Comparison of ENCODE assay signal across 28 mouse cellular contexts in the genomic region with DNA sequence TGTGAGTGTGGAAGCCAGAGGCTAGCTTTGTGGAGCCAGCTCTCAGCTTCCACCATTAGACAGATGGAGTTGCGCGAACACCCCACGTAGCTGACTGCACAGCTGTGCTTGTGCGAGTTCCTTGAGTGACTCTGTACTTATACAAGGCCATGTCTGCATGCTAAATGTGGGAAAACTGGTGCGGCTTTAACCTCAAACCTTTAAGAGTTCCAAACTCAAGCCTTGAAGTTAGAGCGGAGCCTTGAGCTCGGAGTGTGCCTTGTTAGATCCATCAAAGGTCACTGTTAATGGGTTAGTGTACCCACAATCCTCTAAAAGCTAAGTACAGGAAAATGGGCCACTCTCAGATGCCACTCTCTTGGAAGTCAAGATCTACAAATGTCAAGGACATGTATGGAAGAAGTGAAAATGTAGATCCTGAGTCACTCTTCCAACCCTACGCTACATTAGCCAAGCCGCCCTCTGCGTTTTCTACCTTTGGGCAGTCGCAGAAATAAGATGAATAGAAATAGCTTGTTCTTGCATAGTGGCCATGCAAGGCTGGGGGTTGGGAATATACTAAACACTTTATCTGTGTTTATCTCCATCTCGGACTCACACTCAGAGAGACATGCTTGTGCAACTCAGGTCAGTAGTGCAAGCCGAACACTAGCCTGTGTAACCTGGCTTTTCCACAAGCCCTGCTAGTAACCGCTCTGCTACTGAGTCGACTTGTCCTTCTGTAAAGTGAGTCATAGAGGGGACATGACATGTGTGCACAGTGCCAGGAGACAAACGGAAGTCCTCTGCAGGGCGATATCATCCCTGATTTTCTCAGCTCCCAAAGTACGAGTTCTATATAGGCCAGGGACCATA. TPM values are rescaled to one million over a fixed set of nuclear protein-coding genes. Genes with fewer than 3 reads are reported as not detected.
DNase-seq lines count a peak whose midpoint lies in the region; ATAC-seq and TF ChIP-seq lines count a peak whose summit lies in the region.
"Had no signal": no experiment of that assay in that cellular context is flagged by ENCODE, and none has a peak within 500 bp of the region (broad histone marks: within the 10 kb centered on the region; RNA-seq: fewer than 3 reads in every experiment).

No protein-coding gene starts in this region.

- no peak overlapping the region for H3K4me2 ChIP-seq in lung, postnatal 0 days (replicated peaks; ENCODE audit: low read depth, low read length)
- H3K4me2 ChIP-seq: embryonic facial prominence, embryonic 15.5 days; heart, embryonic 12.5 days; hindbrain, embryonic 12.5 days; intestine, embryonic 15.5 days; liver, embryonic 15.5 days; stomach, embryonic 15.5 days had no signal

- H3K4me3 ChIP-seq in gastrocnemius, adult 2 months: no peak overlapping the region
- no peak overlapping the region for H3K4me3 ChIP-seq in lung, postnatal 0 days (ENCODE audit: low read depth, low read length)
- no peak overlapping the region for H3K4me3 ChIP-seq in lung, adult 2 months (replicated peaks; ENCODE audit: extremely low read depth, low read depth, low read length)
- no peak overlapping the region for H3K4me3 ChIP-seq in brown adipose tissue, adult 24 weeks (ENCODE audit: insufficient read depth, low read depth, low read length)
- H3K4me3 ChIP-seq: embryonic facial prominence, embryonic 10.5 days; embryonic facial prominence, embryonic 15.5 days; heart, adult 2 months; heart, embryonic 12.5 days; hindbrain, embryonic 12.5 days; intestine, embryonic 15.5 days; layer of hippocampus, adult 2 months; liver, embryonic 15.5 days; stomach, embryonic 15.5 days had no signal

- no peak for TF ChIP-seq POLR2A in lung, adult 2 months (IDR thresholded peaks at IDR 0.05; ENCODE audit: borderline replicate concordance, extremely low read depth, low read depth, low read length)

- no peak for TF ChIP-seq CTCF in gastrocnemius, adult 2 months (IDR thresholded peaks at IDR 0.05)
- TF ChIP-seq CTCF in lung, postnatal 0 days (IDR thresholded peaks at IDR 0.05): no peak
- no peak for TF ChIP-seq CTCF in lung, adult 2 months (IDR thresholded peaks at IDR 0.05; ENCODE audit: insufficient read depth, low read length)

- peak; percentile 24; the same call in 1 of the 2 replicates for ATAC-seq in lung, postnatal 0 days
- ATAC-seq: hindbrain, postnatal 0 days; intestine, embryonic 15.5 days; Patski had no signal

- 79% methylated on average over 18 of the region's 18 CpGs for WGBS in lung, postnatal 0 days
- WGBS in lung, adult 2 months: 86% methylated on average over 18 of the region's 18 CpGs

- no peak for TF ChIP-seq EP300 in lung, postnatal 0 days (IDR thresholded peaks at IDR 0.05)

- no peaks in the 10 kb centered on the region for H3K36me3 ChIP-seq in lung, postnatal 0 days (ENCODE audit: insufficient read depth, low read length)
- H3K36me3 ChIP-seq: stomach, embryonic 15.5 days had no signal

- no peak overlapping the region for H3K9ac ChIP-seq in lung, postnatal 0 days (replicated peaks; ENCODE audit: low read depth)
- H3K9ac ChIP-seq: embryonic facial prominence, embryonic 15.5 days; heart, embryonic 12.5 days; hindbrain, embryonic 12.5 days; intestine, embryonic 15.5 days; liver, embryonic 15.5 days; stomach, embryonic 15.5 days had no signal

- peak overlapping the region; percentile 31 for H3K27ac ChIP-seq in gastrocnemius, adult 2 months
- no peak overlapping the region for H3K27ac ChIP-seq in lung, postnatal 0 days (ENCODE audit: low read length)
- H3K27ac ChIP-seq in brown adipose tissue, adult 24 weeks (replicated peaks; ENCODE audit: low read depth, low read length): peak overlapping the region; percentile 70
- H3K27ac ChIP-seq: embryonic facial prominence, embryonic 10.5 days; embryonic facial prominence, embryonic 15.5 days; hindbrain, postnatal 0 days; intestine, embryonic 15.5 days; liver, embryonic 15.5 days; stomach, embryonic 15.5 days had no signal

- no peaks in the 10 kb centered on the region for H3K9me3 ChIP-seq in lung, postnatal 0 days (ENCODE audit: low read length)
- H3K9me3 ChIP-seq: embryonic facial prominence, embryonic 10.5 days; embryonic facial prominence, embryonic 15.5 days; heart, embryonic 12.5 days; hindbrain, embryonic 12.5 days; intestine, embryonic 15.5 days; liver, embryonic 15.5 days; stomach, embryonic 15.5 days had no signal

- no peaks in the 10 kb centered on the region for H3K27me3 ChIP-seq in lung, postnatal 0 days (replicated peaks; ENCODE audit: insufficient read depth, low read length)
- H3K27me3 ChIP-seq: embryonic facial prominence, embryonic 15.5 days; heart, embryonic 12.5 days; hindbrain, embryonic 12.5 days; intestine, embryonic 15.5 days; liver, embryonic 15.5 days; Patski; stomach, embryonic 15.5 days had no signal

- intact Hi-C loops in gastrocnemius, adult 2 months (cut with DNase I): no loop called here
- intact Hi-C loops in gastrocnemius, postnatal 14 days (cut with DNase I; ENCODE audit: low total_unique reads): no loop called here

- peak; percentile 45 for DNase-seq in adrenal gland, postnatal 14 days
- DNase-seq in adrenal gland, postnatal 25 days: no peak
- DNase-seq in gastrocnemius, adult 2 months: no peak
- DNase-seq in gastrocnemius, postnatal 14 days: no peak
- DNase-seq in lung, postnatal 0 days (ENCODE audit: low spot score): no peak
- no peak for DNase-seq in lung, adult 2 months
- DNase-seq in left cerebral cortex, adult 18-20 months (ENCODE audit: low spot score in 2 of 2): no peak
- DNase-seq: cerebellum, adult 8-10 months; cerebellum, postnatal 25 days; gastrocnemius, postnatal 36 days; kidney, adult 2 months; kidney, postnatal 36 days; lung, postnatal 4 days; midbrain, embryonic 14.5 days; right cerebral cortex, postnatal 14 days; thymus, postnatal 25 days had no signal

- H3K4me1 ChIP-seq in lung, postnatal 0 days (ENCODE audit: insufficient read depth, low read depth, low read length): no peaks in the 10 kb centered on the region
- H3K4me1 ChIP-seq in lung, adult 2 months (ENCODE audit: control insufficient read depth, insufficient read depth, low read length): peaks cover 11% of the 10 kb centered on the region
- H3K4me1 ChIP-seq in brown adipose tissue, adult 24 weeks (ENCODE audit: control insufficient read depth, insufficient read depth, insufficient read length, low read length): peaks cover 14% of the 10 kb centered on the region
- H3K4me1 ChIP-seq: liver, embryonic 15.5 days; stomach, embryonic 15.5 days had no signal

RNA-seq across cellular contexts. Expression of gene 1700056E22Rik, which starts 33.8 kb away (rescaled TPM):
- total RNA-seq in adrenal gland, postnatal 14 days (2021): 5.4 and 5.7 TPM in 2 replicates
- total RNA-seq in adrenal gland, postnatal 25 days (2021): 1.1 and 2.4 TPM in 2 replicates
- under 1 TPM; 0.18 to 0.42 TPM for total RNA-seq in gastrocnemius, adult 2 months (2021)
- 1 to 10 TPM; 1.6 to 1.9 TPM for total RNA-seq in gastrocnemius, postnatal 14 days (2021)
- polyA plus RNA-seq in lung, postnatal 0 days (2015; fragmentation: Nextera tagmentation; extraction: Ambion mirVana): 2.2 and 2.3 TPM in 2 replicates
- 0.97 and 1.9 TPM in 2 replicates for polyA plus RNA-seq in lung, adult 2 months (2012; rRNA removed)
- polyA plus RNA-seq in brown adipose tissue, adult 24 weeks (2012; ENCODE audit: insufficient read depth, insufficient read length, missing spikeins): 3.9 and 4.6 TPM in 2 replicates
- total RNA-seq in left cerebral cortex, adult 18-20 months (2021): under 1 TPM in 1 of 2 experiments, not detected in 1; 0.47 TPM
- total RNA-seq: layer of hippocampus, adult 2 months had no signal

RNA-seq across cellular contexts. Expression of gene Dusp10, which starts 54.8 kb away (rescaled TPM):
- 19.0 and 19.6 TPM in 2 replicates for total RNA-seq in adrenal gland, postnatal 14 days (2021)
- total RNA-seq in adrenal gland, postnatal 25 days (2021): 6.6 and 8.6 TPM in 2 replicates
- total RNA-seq in gastrocnemius, adult 2 months (2021): 10 to 100 TPM; 18.4 to 25.0 TPM
- total RNA-seq in gastrocnemius, postnatal 14 days (2021): 10 to 100 TPM; 14.0 to 28.0 TPM
- polyA plus RNA-seq in lung, postnatal 0 days (2015; fragmentation: Nextera tagmentation; extraction: Ambion mirVana): 6.7 and 6.8 TPM in 2 replicates
- polyA plus RNA-seq in lung, adult 2 months (2012; rRNA removed): 13.6 and 16.4 TPM in 2 replicates
- 26.4 and 30.0 TPM in 2 replicates for polyA plus RNA-seq in brown adipose tissue, adult 24 weeks (2012; ENCODE audit: insufficient read depth, insufficient read length, missing spikeins)
- 1 to 10 TPM; 5.9 to 6.8 TPM for total RNA-seq in left cerebral cortex, adult 18-20 months (2021)
